Mouse (Mus musculus): ENCODE measurements around the gene Olfr441. TPM values are rescaled to one million over a fixed set of nuclear protein-coding genes. Genes with fewer than 3 reads are reported as not detected.
"Not testable (repeated sequence)": the region's sequence is repeated elsewhere in the genome, so short reads cannot be mapped to it uniquely, and the experiment has no call there.

Gene Olfr441
- polyA plus RNA-seq (2014; fragmentation: Nextera tagmentation; extraction: Ambion mirVana) = not detected in 2 replicates

- H3K27ac ChIP-seq (ENCODE audit: low read depth, low read length); H3K9ac ChIP-seq (replicated peaks; ENCODE audit: low read depth, low read length); H3K4me2 ChIP-seq (ENCODE audit: low read depth, low read length); H3K9me3 ChIP-seq (ENCODE audit: control insufficient read depth, low read length); ATAC-seq (ENCODE audit: low read depth); H3K4me3 ChIP-seq (ENCODE audit: low read depth, low read length); H3K27me3 ChIP-seq (ENCODE audit: control insufficient read depth, insufficient read depth, low read length); H3K4me1 ChIP-seq (ENCODE audit: control insufficient read depth, insufficient read depth, low read length); H3K36me3 ChIP-seq (ENCODE audit: control insufficient read depth, insufficient read depth, low read length): not testable (repeated sequence)
- 95% methylated on average over 1 of the region's 1 CpGs for WGBS
Measured at GRCm38 (mm10) chr6:43106069-43106468, at the start of gene Olfr441. TSS of gene Olfr441 (plus strand) at chr6:43106369.

GRCm38 (mm10) chr6:43078750-43079149 lies 27.4 kb upstream of the Olfr441 start:
- Histone ChIP-seq H3K4me3 (ENCODE audit: low read depth, low read length) (no peak overlapping the region), H3K4me2 (ENCODE audit: low read depth, low read length) (no peak overlapping the region), H3K9ac (replicated peaks; ENCODE audit: low read depth, low read length) (no peak overlapping the region), H3K27ac (ENCODE audit: low read depth, low read length) (no peak overlapping the region), H3K27me3 (ENCODE audit: control insufficient read depth, insufficient read depth, low read length) (no peaks in the 10 kb centered on the region), H3K4me1 (ENCODE audit: control insufficient read depth, insufficient read depth, low read length) (no peaks in the 10 kb centered on the region), H3K9me3 (ENCODE audit: control insufficient read depth, low read length) (no peaks in the 10 kb centered on the region), H3K36me3 (ENCODE audit: control insufficient read depth, insufficient read depth, low read length) (no peaks in the 10 kb centered on the region)
- no peak for ATAC-seq (ENCODE audit: low read depth)
- 11% methylated on average over 2 of the region's 2 CpGs for WGBS

GRCm38 (mm10) chr6:43081405-43081804 lies 24.8 kb upstream of the Olfr441 start:
- H3K36me3 ChIP-seq (ENCODE audit: control insufficient read depth, insufficient read depth, low read length); H3K27ac ChIP-seq (ENCODE audit: low read depth, low read length); H3K27me3 ChIP-seq (ENCODE audit: control insufficient read depth, insufficient read depth, low read length); H3K4me3 ChIP-seq (ENCODE audit: low read depth, low read length); ATAC-seq (ENCODE audit: low read depth); H3K9me3 ChIP-seq (ENCODE audit: control insufficient read depth, low read length); H3K9ac ChIP-seq (replicated peaks; ENCODE audit: low read depth, low read length); H3K4me1 ChIP-seq (ENCODE audit: control insufficient read depth, insufficient read depth, low read length); H3K4me2 ChIP-seq (ENCODE audit: low read depth, low read length): not testable (repeated sequence)

- H3K9me3 ChIP-seq (ENCODE audit: control insufficient read depth, low read length); H3K27ac ChIP-seq (ENCODE audit: low read depth, low read length); H3K4me2 ChIP-seq (ENCODE audit: low read depth, low read length); H3K4me3 ChIP-seq (ENCODE audit: low read depth, low read length); H3K9ac ChIP-seq (replicated peaks; ENCODE audit: low read depth, low read length); ATAC-seq (ENCODE audit: low read depth); H3K4me1 ChIP-seq (ENCODE audit: control insufficient read depth, insufficient read depth, low read length); H3K27me3 ChIP-seq (ENCODE audit: control insufficient read depth, insufficient read depth, low read length); H3K36me3 ChIP-seq (ENCODE audit: control insufficient read depth, insufficient read depth, low read length): not testable (repeated sequence)
- WGBS = 89% methylated on average over 2 of the region's 2 CpGs
Measured at GRCm38 (mm10) chr6:43146267-43146666, 40.1 kb downstream of the Olfr441 start, which contains the start of gene Olfr237-ps1. TSS of gene Olfr237-ps1 (plus strand) at chr6:43146567.

GRCm38 (mm10) chr6:43159502-43159901 lies 53.3 kb downstream of the Olfr441 start:
- Histone ChIP-seq H3K27ac (ENCODE audit: low read depth, low read length) (no peak overlapping the region), H3K4me3 (ENCODE audit: low read depth, low read length) (no peak overlapping the region), H3K9me3 (ENCODE audit: control insufficient read depth, low read length) (no peaks in the 10 kb centered on the region), H3K4me2 (ENCODE audit: low read depth, low read length) (no peak overlapping the region), H3K9ac (replicated peaks; ENCODE audit: low read depth, low read length) (no peak overlapping the region), H3K4me1 (ENCODE audit: control insufficient read depth, insufficient read depth, low read length) (no peaks in the 10 kb centered on the region), H3K27me3 (ENCODE audit: control insufficient read depth, insufficient read depth, low read length) (no peaks in the 10 kb centered on the region), H3K36me3 (ENCODE audit: control insufficient read depth, insufficient read depth, low read length) (no peaks in the 10 kb centered on the region)
- no peak for ATAC-seq (ENCODE audit: low read depth)
- 64% methylated on average over 1 of the region's 1 CpGs for WGBS

- H3K4me2 ChIP-seq (ENCODE audit: low read depth, low read length) = no peak within 1 kb of the TSS
- 56% methylated on average over 3 of the region's 3 CpGs for WGBS
- H3K4me1 ChIP-seq (ENCODE audit: control insufficient read depth, insufficient read depth, low read length) = no peaks in the 10 kb centered on the region
- no peak within 1 kb of the TSS for H3K27ac ChIP-seq (ENCODE audit: low read depth, low read length)
- no peaks in the 10 kb centered on the region for H3K36me3 ChIP-seq (ENCODE audit: control insufficient read depth, insufficient read depth, low read length)
- H3K9ac ChIP-seq (replicated peaks; ENCODE audit: low read depth, low read length) = no peak within 1 kb of the TSS
- H3K4me3 ChIP-seq (ENCODE audit: low read depth, low read length) = no peak within 1 kb of the TSS
- H3K27me3 ChIP-seq (ENCODE audit: control insufficient read depth, insufficient read depth, low read length) = no peaks in the 10 kb centered on the region
- no peaks in the 10 kb centered on the region for H3K9me3 ChIP-seq (ENCODE audit: control insufficient read depth, low read length)
- no peak for ATAC-seq (ENCODE audit: low read depth)
Measured at GRCm38 (mm10) chr6:43162982-43163381, 56.8 kb downstream of the Olfr441 start, which contains the start of gene Olfr437. TSS of gene Olfr437 (plus strand) at chr6:43163282.

- Histone ChIP-seq H3K4me2 (ENCODE audit: low read depth, low read length) (no peak overlapping the region), H3K9me3 (ENCODE audit: control insufficient read depth, low read length) (no peaks in the 10 kb centered on the region), H3K36me3 (ENCODE audit: control insufficient read depth, insufficient read depth, low read length) (no peaks in the 10 kb centered on the region), H3K4me1 (ENCODE audit: control insufficient read depth, insufficient read depth, low read length) (no peaks in the 10 kb centered on the region), H3K4me3 (ENCODE audit: low read depth, low read length) (no peak overlapping the region), H3K9ac (replicated peaks; ENCODE audit: low read depth, low read length) (no peak overlapping the region), H3K27me3 (ENCODE audit: control insufficient read depth, insufficient read depth, low read length) (no peaks in the 10 kb centered on the region), H3K27ac (ENCODE audit: low read depth, low read length) (no peak overlapping the region)
- 98% methylated on average over 4 of the region's 4 CpGs for WGBS
- ATAC-seq (ENCODE audit: low read depth) = no peak
Measured at GRCm38 (mm10) chr6:43167246-43167645, 61.1 kb downstream of the Olfr441 start.

Other genes starting within 250 kb of the Olfr441 start
- gene Olfr448, start 215.9 kb upstream of the Olfr441 start, polyA plus RNA-seq (2014; fragmentation: Nextera tagmentation; extraction: Ambion mirVana) = not detected in 2 replicates
- not detected in 2 replicates for gene Olfr447, start 197.5 kb upstream of the Olfr441 start, polyA plus RNA-seq (2014; fragmentation: Nextera tagmentation; extraction: Ambion mirVana)
- not detected in 2 replicates for gene Olfr446, start 185.0 kb upstream of the Olfr441 start, polyA plus RNA-seq (2014; fragmentation: Nextera tagmentation; extraction: Ambion mirVana)
- not detected in 2 replicates for gene Olfr444, start 157.3 kb upstream of the Olfr441 start, polyA plus RNA-seq (2014; fragmentation: Nextera tagmentation; extraction: Ambion mirVana)
- gene Olfr237-ps1, start 40.2 kb downstream of the Olfr441 start, polyA plus RNA-seq (2014; fragmentation: Nextera tagmentation; extraction: Ambion mirVana) = not detected in 2 replicates
- gene Olfr437, start 56.9 kb downstream of the Olfr441 start, polyA plus RNA-seq (2014; fragmentation: Nextera tagmentation; extraction: Ambion mirVana) = not detected in 2 replicates
- not detected in 2 replicates for gene Olfr13, start 65.8 kb downstream of the Olfr441 start, polyA plus RNA-seq (2014; fragmentation: Nextera tagmentation; extraction: Ambion mirVana)
- gene Olfr435, start 90.8 kb downstream of the Olfr441 start, polyA plus RNA-seq (2014; fragmentation: Nextera tagmentation; extraction: Ambion mirVana) = not detected in 2 replicates
- not detected in 2 replicates for gene Olfr434, start 106.7 kb downstream of the Olfr441 start, polyA plus RNA-seq (2014; fragmentation: Nextera tagmentation; extraction: Ambion mirVana)
- not detected in 2 replicates for gene Olfr47, start 125.2 kb downstream of the Olfr441 start, polyA plus RNA-seq (2014; fragmentation: Nextera tagmentation; extraction: Ambion mirVana)
- gene Arhgef5, start 159.2 kb downstream of the Olfr441 start, polyA plus RNA-seq (2014; fragmentation: Nextera tagmentation; extraction: Ambion mirVana) = 0.80 and 2.9 TPM in 2 replicates
- not detected in 2 replicates for gene Nobox, start 203.2 kb downstream of the Olfr441 start, polyA plus RNA-seq (2014; fragmentation: Nextera tagmentation; extraction: Ambion mirVana)